Mouse (Mus musculus) embryonic facial prominence, embryonic 14.5 days (tissue): ENCODE measurements around the gene Ube4b. TPM values are rescaled to one million over a fixed set of nuclear protein-coding genes. Genes with fewer than 3 reads are reported as not detected.
A peak's percentile ranks its signal among the peaks of the same experiment; 100 is the strongest.

ENCODE experiments used
- ATAC-seq: fragments of 200-750 bp; cut with Nextera tagmentation; 2 replicates; pipeline ENCODE4 v1.8.0; 2017; ENCODE audit warnings: low read depth, moderate number of reproducible peaks, moderate TSS enrichment
- DNase-seq: peaks from one replicate; pipeline ENCODE4 v3.0.0-alpha.2; 2015; ENCODE audit warnings: low spot score
- H3K27ac ChIP-seq: fragments of 300-500 bp; sonication (generic); replicated peaks from 2 replicates; pipeline ENCODE4 v1.5.1; 2014; ENCODE audit warnings: low read depth, mild to moderate bottlenecking, low read length, moderate library complexity
- H3K27me3 ChIP-seq: fragments of 300-500 bp; sonication (generic); replicated peaks from 2 replicates; pipeline ENCODE4 v1.6.1; 2014; ENCODE audit warnings: low read length; ENCODE audit not compliant: control insufficient read depth, insufficient read depth
- H3K36me3 ChIP-seq: fragments of 300-500 bp; sonication (generic); 2 replicates; pipeline ENCODE4 v1.6.1; 2014; ENCODE audit warnings: low read length, mixed read lengths; ENCODE audit not compliant: control insufficient read depth, insufficient read depth
- H3K4me1 ChIP-seq: fragments of 300-500 bp; sonication (generic); 2 replicates; pipeline ENCODE4 v1.6.1; 2014; ENCODE audit warnings: antibody characterized with exemption, low read length; ENCODE audit not compliant: control insufficient read depth, insufficient read depth
- H3K4me2 ChIP-seq: fragments of 300-500 bp; sonication (generic); 2 replicates; pipeline ENCODE4 v1.6.1; 2014; ENCODE audit warnings: low read depth, mild to moderate bottlenecking, low read length, moderate library complexity, mixed read lengths
- H3K4me3 ChIP-seq: fragments of 300-500 bp; sonication (generic); 2 replicates; pipeline ENCODE4 v1.5.1; 2014; ENCODE audit warnings: low read depth, mild to moderate bottlenecking, low read length
- H3K9ac ChIP-seq: fragments of 300-500 bp; sonication (generic); 2 replicates; pipeline ENCODE4 v1.6.1; 2014; ENCODE audit warnings: low read depth, mild to moderate bottlenecking, low read length, moderate library complexity, mixed read lengths
- H3K9me3 ChIP-seq: fragments of 300-500 bp; sonication (generic); 2 replicates; pipeline ENCODE4 v1.6.1; 2016; ENCODE audit warnings: low read length; ENCODE audit not compliant: control insufficient read depth
- WGBS: fragments of 180-500 bp; shearing (Covaris S2); extraction: QIAGEN DNeasy Blood & Tissue Kit; methylation state at CpG from one replicate; pipeline ENCODE4 v1.1.7; 2014; 5-methylcytosine and 5-hydroxymethylcytosine counted together
- polyA plus RNA-seq: library from polyadenylated mRNA; unstranded; fragments of >200 nt; fragmentation: Nextera tagmentation; extraction: Ambion mirVana; gene quantifications from 2 replicates; pipeline ENCODE4 v1.2.1, GENCODE M21; 2014

Gene Ube4b
- polyA plus RNA-seq, 1 experiment from 2014 or later = 43.7 TPM

DNA sequence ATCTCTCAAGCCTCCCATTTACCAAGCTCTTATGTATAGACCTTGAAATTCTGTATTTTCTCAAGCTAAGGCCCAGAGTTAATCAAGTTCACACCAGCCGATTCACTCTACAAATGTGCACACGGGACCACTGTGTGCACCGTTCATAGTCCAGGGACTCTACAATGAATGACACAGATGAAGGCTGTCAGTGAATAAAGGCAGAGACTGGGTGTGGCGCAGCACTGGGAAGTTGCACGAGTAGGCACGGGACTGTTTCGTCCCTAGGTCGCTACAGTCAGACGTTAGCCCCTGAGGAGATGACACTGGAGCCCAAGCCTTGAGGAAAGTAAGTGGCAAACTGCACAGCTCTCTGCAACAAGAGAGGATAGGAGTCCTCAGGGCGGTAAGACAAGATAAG, 50.5 kb downstream of the Ube4b start:
- no peaks in the 10 kb centered on the region for H3K9me3 ChIP-seq
- no peak overlapping the region for H3K4me2 ChIP-seq
- peaks cover 92% of the 10 kb centered on the region for H3K36me3 ChIP-seq

GRCm38 (mm10) chr4:149374662-149375061, 51.9 kb downstream of the Ube4b start:
- DNase-seq (peak; percentile 37), ATAC-seq (0 out of 2 replicates have a peak, but pooled peaks have one; percentile 38)
- WGBS = 65% methylated on average over 11 of the region's 11 CpGs
- no peaks in the 10 kb centered on the region for H3K9me3 ChIP-seq
- no peak overlapping the region for H3K9ac ChIP-seq
- 0 out of 2 replicates have a peak, but pooled peaks cover 4% of the 10 kb centered on the region for H3K4me1 ChIP-seq
- no peaks in the 10 kb centered on the region for H3K27me3 ChIP-seq
- H3K27ac ChIP-seq = peak overlapping the region; percentile 24; the same call in 1 of the 2 replicates
- no peak overlapping the region for H3K4me3 ChIP-seq
- H3K36me3 ChIP-seq = peaks cover 92% of the 10 kb centered on the region
- no peak overlapping the region for H3K4me2 ChIP-seq

More for the DNA sequence above, 50.5 kb downstream of the Ube4b start:
- no peak overlapping the region for H3K4me3 ChIP-seq
- H3K4me1 ChIP-seq = 0 out of 2 replicates have a peak, but pooled peaks cover 4% of the 10 kb centered on the region
- no peaks in the 10 kb centered on the region for H3K27me3 ChIP-seq
- 91% methylated on average over 10 of the region's 10 CpGs for WGBS
- no peak for ATAC-seq
- no peak overlapping the region for H3K27ac ChIP-seq
- H3K9ac ChIP-seq = no peak overlapping the region
- no peak for DNase-seq

- peak overlapping the region; percentile 24; the same call in 1 of the 2 replicates for H3K27ac ChIP-seq
- H3K4me3 ChIP-seq = no peak overlapping the region
- ATAC-seq (no peak; the same call in 1 of the 2 replicates), DNase-seq (no peak)
- 54% methylated on average over 9 of the region's 9 CpGs for WGBS
- H3K4me2 ChIP-seq = no peak overlapping the region
- 0 out of 2 replicates have a peak, but pooled peaks cover 4% of the 10 kb centered on the region for H3K4me1 ChIP-seq
- peak overlapping the region; percentile 16; the same call in 1 of the 2 replicates for H3K9ac ChIP-seq
- H3K9me3 ChIP-seq = no peaks in the 10 kb centered on the region
- peaks cover 93% of the 10 kb centered on the region for H3K36me3 ChIP-seq
- no peaks in the 10 kb centered on the region for H3K27me3 ChIP-seq
Observed at GRCm38 (mm10) chr4:149373927-149374326, 52.6 kb downstream of the Ube4b start.

DNA sequence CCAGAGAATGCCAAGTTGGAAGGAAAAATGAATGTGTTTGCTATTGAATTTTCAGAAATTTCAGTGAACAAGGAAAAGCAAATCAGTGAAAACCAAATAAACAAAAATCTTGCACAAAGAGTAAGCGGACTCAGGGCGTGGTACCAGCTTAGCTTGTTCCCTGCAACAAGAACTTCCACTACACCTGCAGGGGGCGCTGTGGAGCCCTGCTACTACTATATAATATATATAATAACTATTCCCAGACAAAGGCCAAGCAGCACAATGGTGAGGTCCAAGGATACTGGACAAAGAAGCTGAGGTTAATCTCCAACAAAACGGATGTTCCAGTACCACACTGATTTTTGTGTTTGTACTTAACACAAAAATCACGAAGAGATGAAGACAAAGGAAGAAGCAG, 53.1 kb downstream of the Ube4b start:
- no peak overlapping the region for H3K9ac ChIP-seq
- H3K4me3 ChIP-seq = no peak overlapping the region
- H3K27ac ChIP-seq = no peak overlapping the region
- no peaks in the 10 kb centered on the region for H3K27me3 ChIP-seq
- WGBS = 72% methylated on average over 5 of the region's 5 CpGs
- DNase-seq = peak; percentile 68
- peaks cover 92% of the 10 kb centered on the region for H3K36me3 ChIP-seq
- no peak for ATAC-seq
- H3K9me3 ChIP-seq = no peaks in the 10 kb centered on the region
- 0 out of 2 replicates have a peak, but pooled peaks cover 4% of the 10 kb centered on the region for H3K4me1 ChIP-seq
- H3K4me2 ChIP-seq = no peak overlapping the region

- H3K27me3 ChIP-seq = no peaks in the 10 kb centered on the region
- H3K4me2 ChIP-seq = no peak overlapping the region
- peaks cover 90% of the 10 kb centered on the region for H3K36me3 ChIP-seq
- DNase-seq (no peak), ATAC-seq (no peak)
- no peak overlapping the region for H3K9ac ChIP-seq
- H3K9me3 ChIP-seq = no peaks in the 10 kb centered on the region
- no peaks in the 10 kb centered on the region; the same call in 1 of the 2 replicates for H3K4me1 ChIP-seq
- WGBS = 82% methylated on average over 12 of the region's 12 CpGs
- H3K27ac ChIP-seq = no peak overlapping the region
- H3K4me3 ChIP-seq = no peak overlapping the region
Observed at GRCm38 (mm10) chr4:149365702-149366370, 60.7 kb downstream of the Ube4b start.

DNA sequence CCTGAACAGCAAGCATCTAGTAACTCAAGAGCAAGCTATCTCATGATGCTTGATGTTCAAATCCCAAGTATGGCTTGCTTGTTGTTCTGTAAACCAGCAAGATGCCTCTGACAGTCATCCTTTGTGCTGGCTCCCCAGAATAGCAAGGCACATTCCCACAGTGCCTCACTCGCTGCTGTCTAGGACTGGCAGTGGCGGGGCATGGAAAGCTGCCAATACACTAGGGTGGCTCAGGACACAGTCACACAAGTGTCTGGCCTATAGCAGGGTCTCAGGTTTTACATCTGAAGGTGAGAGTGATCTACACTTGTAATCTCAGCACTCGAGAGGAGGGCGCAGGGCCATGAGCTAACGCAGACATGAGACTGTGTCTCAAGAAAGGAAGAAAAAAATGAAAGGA, 61.7 kb downstream of the Ube4b start:
- WGBS = 85% methylated on average over 5 of the region's 5 CpGs
- H3K9ac ChIP-seq = no peak overlapping the region
- H3K4me3 ChIP-seq = no peak overlapping the region
- peaks cover 92% of the 10 kb centered on the region for H3K36me3 ChIP-seq
- H3K4me1 ChIP-seq = no peaks in the 10 kb centered on the region; the same call in 1 of the 2 replicates
- no peak overlapping the region for H3K27ac ChIP-seq
- no peaks in the 10 kb centered on the region for H3K9me3 ChIP-seq
- H3K4me2 ChIP-seq = no peak overlapping the region
- H3K27me3 ChIP-seq = no peaks in the 10 kb centered on the region
- ATAC-seq (no peak), DNase-seq (no peak)

DNA sequence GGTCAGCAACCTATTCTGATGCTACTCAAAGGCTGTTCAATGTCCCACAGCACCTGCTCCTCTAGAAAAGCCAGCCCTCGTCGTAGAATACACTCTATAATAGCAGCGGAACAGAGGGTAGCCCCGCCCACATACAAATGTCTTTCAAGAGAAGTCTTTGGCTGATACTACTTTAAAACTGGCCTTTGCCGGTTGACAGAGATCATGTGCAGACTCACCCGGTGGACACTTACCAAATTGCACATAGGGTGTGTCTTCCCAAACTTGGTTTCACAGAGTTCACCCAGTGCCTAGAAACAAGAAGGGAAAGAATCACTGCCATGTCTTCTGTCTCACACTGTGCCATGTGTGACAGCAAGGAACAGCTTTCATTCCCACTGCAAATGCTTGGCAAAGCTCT, 65.5 kb downstream of the Ube4b start:
- Histone ChIP-seq H3K4me2 (no peak overlapping the region), H3K9ac (no peak overlapping the region), H3K4me3 (no peak overlapping the region), H3K27me3 (no peaks in the 10 kb centered on the region), H3K36me3 (peaks cover 93% of the 10 kb centered on the region), H3K4me1 (no peaks in the 10 kb centered on the region; the same call in 1 of the 2 replicates), H3K9me3 (no peaks in the 10 kb centered on the region), H3K27ac (no peak overlapping the region)
- DNase-seq = no peak
- 76% methylated on average over 6 of the region's 6 CpGs for WGBS
- no peak for ATAC-seq

DNA sequence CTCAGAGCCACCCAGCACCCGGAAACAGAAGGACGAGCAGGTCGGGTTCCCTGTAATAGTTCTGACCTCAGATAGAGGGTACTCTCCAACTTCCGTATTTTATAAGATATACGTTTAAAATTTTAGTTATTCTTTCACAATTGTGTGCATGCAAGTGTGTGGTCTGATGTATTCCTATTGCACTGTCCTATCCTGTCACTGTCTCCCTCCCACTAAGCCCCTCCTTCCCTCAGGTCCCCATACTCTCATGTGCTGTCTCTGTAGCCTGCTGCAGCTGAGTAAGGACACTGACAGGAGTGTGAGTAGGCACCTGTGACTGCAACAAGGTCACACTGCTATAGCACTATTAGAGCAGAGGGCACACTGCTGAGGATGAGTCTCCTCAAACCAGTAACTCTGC, 65.9 kb downstream of the Ube4b start:
- no peaks in the 10 kb centered on the region for H3K27me3 ChIP-seq
- H3K4me2 ChIP-seq = no peak overlapping the region
- ATAC-seq (no peak), DNase-seq (no peak)
- WGBS = 94% methylated on average over 5 of the region's 5 CpGs
- H3K4me1 ChIP-seq = no peaks in the 10 kb centered on the region; the same call in 1 of the 2 replicates
- H3K4me3 ChIP-seq = no peak overlapping the region
- no peak overlapping the region for H3K27ac ChIP-seq
- H3K36me3 ChIP-seq = peaks cover 93% of the 10 kb centered on the region
- H3K9me3 ChIP-seq = no peaks in the 10 kb centered on the region
- no peak overlapping the region for H3K9ac ChIP-seq

GRCm38 (mm10) chr4:149357982-149358381, 68.6 kb downstream of the Ube4b start:
- WGBS = 94% methylated on average over 5 of the region's 5 CpGs
- H3K27ac ChIP-seq = no peak overlapping the region
- H3K27me3 ChIP-seq = no peaks in the 10 kb centered on the region
- DNase-seq (no peak), ATAC-seq (no peak)
- H3K4me1 ChIP-seq = no peaks in the 10 kb centered on the region; the same call in 1 of the 2 replicates
- H3K36me3 ChIP-seq = peaks cover 92% of the 10 kb centered on the region
- no peaks in the 10 kb centered on the region for H3K9me3 ChIP-seq
- H3K4me3 ChIP-seq = no peak overlapping the region
- H3K9ac ChIP-seq = no peak overlapping the region
- no peak overlapping the region for H3K4me2 ChIP-seq
